Mouse (Mus musculus) B cell, adult 62 days (primary cell): ENCODE results near the gene Klf11. TPM values are rescaled to one million over a fixed set of nuclear protein-coding genes. Genes with fewer than 3 reads are reported as not detected.

Experiments
- total RNA-seq: library from RNA; stranded (reverse); gene quantifications from 4 replicates; pipeline ENCODE4 v1.2.4, GENCODE M21; 2023

The Klf11 gene
- 46.8 to 53.5 TPM (median 50.0 TPM) in 4 replicates for total RNA-seq

DNA sequence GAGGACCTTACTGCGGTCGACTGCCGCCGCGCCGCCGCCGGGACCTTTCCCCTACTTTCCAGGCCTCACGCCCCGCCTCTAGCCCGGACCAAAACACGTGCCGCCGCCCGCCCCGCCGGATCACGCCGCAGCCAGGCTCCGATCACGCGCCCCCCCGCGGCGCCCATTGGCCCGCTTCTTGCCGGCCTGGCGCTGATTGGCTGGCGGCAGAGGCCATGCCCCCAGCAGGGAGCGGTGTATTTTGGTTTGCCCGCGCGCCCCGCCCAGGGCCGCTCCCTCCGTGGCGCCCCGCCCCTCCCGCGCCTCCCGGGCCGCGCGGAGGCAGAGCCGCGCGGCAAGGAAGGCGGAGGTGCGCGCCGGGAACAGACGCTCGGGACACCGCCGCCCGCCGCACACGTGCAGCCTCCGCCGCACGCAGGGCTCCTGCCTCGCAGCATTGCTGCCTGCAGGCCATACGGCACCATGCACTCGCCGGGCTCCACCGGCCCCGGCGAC is at the start of gene Klf11:
Gene Klf11 (plus strand): TSS at position 212 of the 495 bp plus-strand sequence.

DNA sequence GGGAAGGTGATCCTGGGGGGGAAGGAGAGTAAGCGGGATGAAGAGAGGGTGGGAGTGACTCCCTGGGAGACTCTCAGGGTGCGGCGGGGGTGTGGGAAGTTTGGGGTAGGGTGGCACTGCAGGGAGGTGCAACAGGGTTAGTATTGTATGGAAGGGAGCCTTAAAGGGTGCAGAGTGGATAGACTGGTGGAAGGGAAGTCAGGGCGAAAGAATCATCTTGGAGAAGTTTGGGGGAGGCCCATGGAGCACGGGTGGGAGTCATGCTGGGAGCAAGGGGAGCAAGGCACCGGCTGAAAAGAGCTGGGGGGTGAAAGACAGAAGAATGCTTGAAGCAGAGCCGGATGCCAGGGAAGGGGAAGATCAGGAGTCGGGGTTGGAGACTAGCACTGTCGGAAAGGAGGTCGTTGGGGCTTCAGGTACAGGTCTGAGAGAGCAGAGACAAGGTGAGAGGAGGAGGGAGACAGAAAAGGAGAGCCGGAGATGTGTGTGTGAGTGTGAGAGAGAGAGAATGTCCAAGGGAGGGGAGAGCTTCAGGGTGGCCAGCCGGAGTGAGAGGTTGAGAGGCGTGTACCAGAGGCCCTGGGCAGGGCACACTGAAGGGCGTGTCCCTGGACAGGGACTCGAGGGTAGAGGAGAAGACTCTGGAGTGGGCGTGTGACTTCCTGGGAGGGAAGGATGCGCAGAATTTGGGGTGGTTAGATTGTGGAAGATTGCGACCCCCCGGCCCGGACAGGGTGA is 30.4 kb downstream of the Klf11 start, which contains the start of gene Cys1:
Gene Cys1 (minus strand): TSS at position 528 of the 738 bp plus-strand sequence.

DNA sequence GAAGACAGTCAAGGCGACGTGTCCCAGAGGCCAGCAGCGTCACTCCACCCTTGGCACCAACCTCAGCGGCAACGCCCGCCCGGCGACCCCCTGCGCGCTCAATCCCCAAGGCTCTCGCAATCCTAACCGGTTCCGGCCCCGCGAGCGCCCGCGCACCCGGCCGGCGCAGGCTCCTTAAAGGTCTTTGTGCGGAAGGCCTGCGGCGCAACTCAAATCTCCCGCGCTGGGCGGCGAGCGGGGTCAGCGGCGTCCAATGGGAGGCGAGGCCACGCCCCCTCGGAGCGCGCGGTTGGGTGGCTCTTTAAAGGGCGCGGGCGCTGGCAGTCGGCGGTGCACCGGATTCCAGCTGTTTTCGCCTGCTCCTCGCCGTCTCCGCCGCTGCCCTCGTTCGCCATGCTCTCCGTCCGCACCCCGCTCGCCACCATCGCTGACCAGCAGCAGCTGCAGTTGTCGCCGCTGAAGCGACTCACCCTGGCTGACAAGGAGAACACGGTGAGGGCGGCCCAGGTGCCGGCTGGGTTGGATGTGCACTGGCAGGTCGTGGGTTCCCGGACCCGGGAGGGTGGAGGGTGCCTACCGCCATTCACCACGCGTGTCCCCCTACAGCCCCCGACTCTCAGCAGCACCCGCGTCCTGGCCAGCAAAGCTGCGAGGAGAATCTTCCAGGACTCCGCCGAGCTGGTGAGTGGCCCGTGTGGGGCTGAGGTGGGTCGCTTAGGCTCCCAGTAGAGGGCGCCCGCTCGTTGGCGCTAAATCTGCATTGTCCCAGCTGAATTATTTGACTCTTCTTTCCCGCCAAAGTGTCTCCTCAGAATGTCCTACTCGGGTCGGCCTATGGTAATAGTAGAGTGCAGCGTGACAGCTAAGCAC is 57.1 kb downstream of the Klf11 start, which contains the start of gene Rrm2:
Gene Rrm2 (plus strand): TSS at position 288 of the 870 bp plus-strand sequence.

Other genes with a start within 250 kb of the Klf11 start
- gene Taf1b, start 152.9 kb upstream of the Klf11 start, total RNA-seq = 34.3 to 41.3 TPM (median 36.8 TPM) in 4 replicates
- 1.2 to 2.2 TPM (median 1.7 TPM) in 4 replicates for gene Grhl1, start 79.0 kb upstream of the Klf11 start, total RNA-seq
- gene Cys1, start 30.5 kb downstream of the Klf11 start, total RNA-seq = not detected in 4 replicates
- 3.0 to 8.4 TPM (median 4.4 TPM) in 4 replicates for gene Rrm2, start 57.0 kb downstream of the Klf11 start, total RNA-seq
- gene Mboat2, start 179.6 kb downstream of the Klf11 start, total RNA-seq = not detected in 4 replicates